Mouse (Mus musculus): Measurements from ENCODE around the gene Alg12.

Gene Alg12

GRCm38 (mm10) chr15:88854969-88855830 lies 36.1 kb upstream of the Alg12 start:
- DNase-seq (ENCODE audit: extremely low spot score) = no peak

- no peak for DNase-seq (ENCODE audit: extremely low spot score)
These were observed 35.2 kb upstream of the Alg12 start for GRCm38 (mm10) chr15:88854119-88854968.

- DNase-seq (ENCODE audit: extremely low spot score) = no peak
These were observed 34.0 kb upstream of the Alg12 start for GRCm38 (mm10) chr15:88853106-88853505.

DNA sequence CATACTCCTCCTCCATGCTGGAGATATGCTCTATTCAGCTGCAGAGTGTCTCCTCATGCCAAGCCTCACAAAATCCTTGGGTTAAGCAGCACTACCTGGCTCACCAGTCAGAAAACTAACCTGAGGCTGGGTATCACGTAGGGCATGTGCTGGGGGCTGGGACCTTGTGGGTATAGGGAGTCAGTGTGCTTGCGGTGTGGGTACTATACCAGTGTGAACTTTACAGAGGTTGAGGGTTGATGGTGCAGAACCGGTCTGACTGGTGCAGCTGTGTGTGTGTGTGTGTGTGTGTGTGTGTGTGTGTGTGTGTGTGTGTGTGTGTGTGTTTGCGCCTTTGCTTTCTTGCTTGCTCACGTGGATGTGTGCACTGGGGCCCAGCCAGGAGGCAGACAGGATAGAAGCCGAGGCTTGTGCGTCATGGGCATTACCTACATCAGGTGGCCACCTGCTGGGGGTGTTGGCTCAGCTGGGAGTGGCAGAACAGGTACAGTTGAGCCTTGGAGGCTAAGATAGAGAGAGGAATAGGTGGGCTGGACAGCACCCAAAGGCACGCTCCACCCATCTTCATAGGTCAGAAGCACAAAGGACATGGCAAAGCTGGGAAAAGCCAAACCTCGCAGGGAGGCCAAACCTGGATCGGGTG lies 32.5 kb upstream of the Alg12 start:
- DNase-seq (ENCODE audit: extremely low spot score) = no peak

DNA sequence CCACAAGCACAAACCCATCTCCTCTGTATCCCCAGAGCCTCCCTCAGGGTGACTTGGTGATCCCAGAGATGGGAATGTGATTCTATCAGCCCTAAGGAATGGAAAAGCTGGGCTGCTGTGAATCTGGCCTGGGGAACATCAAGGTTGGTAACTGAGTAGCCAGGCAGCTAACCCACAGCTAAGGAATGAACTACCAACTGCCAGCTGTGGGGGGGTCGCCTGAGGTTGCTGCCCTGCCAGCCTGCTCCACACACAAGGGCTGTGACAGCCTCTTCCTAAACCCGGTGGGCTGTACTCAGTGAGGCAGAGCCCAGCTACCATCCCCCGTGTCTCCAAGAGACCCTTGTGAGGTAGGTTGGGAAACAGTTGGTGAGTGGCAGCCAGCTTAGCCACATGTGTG lies 32.0 kb upstream of the Alg12 start:
- no peak for DNase-seq (ENCODE audit: extremely low spot score)

DNA sequence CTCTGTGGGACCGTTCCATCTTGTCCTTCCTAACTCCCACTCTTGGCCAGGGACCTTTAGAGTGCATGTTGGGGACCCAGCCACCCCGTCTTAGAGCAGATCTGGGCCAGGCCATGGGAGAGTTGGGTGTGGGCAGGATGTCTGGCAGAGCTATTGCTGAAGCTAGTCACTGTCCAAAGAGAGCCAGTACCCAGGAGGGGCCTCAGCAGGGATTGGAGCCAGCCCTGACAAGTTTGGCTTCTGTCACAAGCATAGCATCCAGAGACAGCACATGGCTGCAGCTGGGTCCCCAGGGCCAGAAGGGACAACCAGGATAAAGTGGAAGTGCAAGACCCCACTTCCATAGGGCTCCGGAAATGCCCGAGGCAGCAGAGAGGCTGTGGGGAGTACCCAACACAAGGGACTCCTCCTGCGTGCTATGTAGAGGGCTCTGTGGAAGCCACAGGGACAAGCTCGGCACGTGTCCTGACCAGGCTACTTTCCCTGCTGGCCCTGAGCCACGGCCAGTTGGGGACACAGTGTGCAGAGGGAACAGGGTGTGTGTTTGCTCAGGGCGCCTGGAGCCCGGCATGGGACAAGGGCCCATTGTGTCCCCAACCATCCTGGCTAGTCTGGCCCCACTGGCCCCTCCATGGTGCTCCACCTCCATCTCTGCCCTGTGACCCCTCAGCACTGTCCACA lies 31.2 kb upstream of the Alg12 start:
- no peak for DNase-seq (ENCODE audit: extremely low spot score)

GRCm38 (mm10) chr15:88849621-88850020 lies 30.5 kb upstream of the Alg12 start:
- DNase-seq (ENCODE audit: extremely low spot score) = no peak

DNA sequence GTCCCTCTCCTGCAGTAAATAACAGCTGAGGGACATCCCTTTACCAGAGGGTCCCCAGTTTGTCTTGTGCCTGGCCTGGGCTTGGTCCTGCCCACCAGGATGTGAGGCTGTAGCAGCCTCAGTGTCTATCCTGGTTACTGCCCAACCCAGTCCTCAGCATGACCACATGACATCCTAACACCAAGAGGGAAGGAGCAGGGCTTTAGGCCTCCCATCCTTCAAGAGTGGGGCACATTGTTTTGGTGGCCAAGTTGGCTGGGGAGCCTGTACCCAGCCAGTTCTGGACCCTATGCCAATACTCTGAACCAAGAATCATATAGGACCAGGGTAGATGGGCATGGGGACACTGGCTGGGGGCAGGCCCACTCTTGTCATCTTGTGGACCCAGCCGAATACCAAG lies 29.5 kb upstream of the Alg12 start:
- DNase-seq (ENCODE audit: extremely low spot score) = no peak

GRCm38 (mm10) chr15:88844966-88845365 lies 25.8 kb upstream of the Alg12 start:
- no peak for DNase-seq (ENCODE audit: extremely low spot score)

GRCm38 (mm10) chr15:88843486-88844097 lies 24.5 kb upstream of the Alg12 start:
- no peak for DNase-seq (ENCODE audit: extremely low spot score)

GRCm38 (mm10) chr15:88842300-88842673 lies 23.2 kb upstream of the Alg12 start:
- no peak for DNase-seq (ENCODE audit: extremely low spot score)

- DNase-seq (ENCODE audit: extremely low spot score) = no peak
These were observed 22.6 kb upstream of the Alg12 start for GRCm38 (mm10) chr15:88841580-88842299.

DNA sequence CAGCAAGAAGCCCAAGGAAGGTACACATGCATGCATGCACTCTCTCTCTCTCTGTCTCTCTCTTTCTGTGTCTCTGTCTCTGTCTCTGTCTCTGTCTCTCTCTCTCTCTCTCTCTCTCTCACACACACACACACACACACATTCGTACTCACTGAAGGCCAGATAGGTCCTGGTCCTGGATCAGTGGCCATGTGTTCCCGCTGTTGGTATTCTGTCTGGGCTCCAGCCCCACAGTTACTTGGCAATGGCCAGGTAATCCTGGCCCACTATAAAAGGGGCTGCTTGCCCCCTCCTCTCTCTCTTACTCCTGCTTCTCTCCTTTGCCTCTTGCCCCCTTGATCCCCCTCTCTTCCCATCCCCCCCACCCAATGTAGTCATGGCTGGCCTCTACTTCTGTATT lies 22.0 kb upstream of the Alg12 start:
- no peak for DNase-seq (ENCODE audit: extremely low spot score)

DNA sequence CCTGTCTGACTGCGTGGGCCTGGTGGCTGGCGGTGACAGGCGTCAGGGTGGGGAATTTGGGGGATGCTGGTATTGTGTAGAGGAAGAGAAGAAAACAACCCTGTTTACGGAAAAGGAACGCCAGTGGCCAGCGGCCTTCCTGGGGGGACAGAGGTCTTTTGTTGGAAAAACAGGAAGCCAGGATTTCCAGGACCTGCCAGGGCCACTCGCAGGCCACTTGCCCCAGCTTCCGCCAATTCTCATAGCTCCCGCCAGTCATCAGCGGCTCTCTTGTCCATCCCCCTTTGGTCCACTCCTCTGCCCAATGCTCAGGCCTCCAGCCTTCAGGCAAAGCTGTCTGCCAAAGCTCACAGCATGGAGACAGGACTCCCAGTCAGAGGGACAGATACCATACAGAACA lies 21.0 kb upstream of the Alg12 start:
- no peak for DNase-seq (ENCODE audit: extremely low spot score)

GRCm38 (mm10) chr15:88839271-88839670 lies 20.2 kb upstream of the Alg12 start:
- DNase-seq (ENCODE audit: extremely low spot score) = peak; percentile 52

DNA sequence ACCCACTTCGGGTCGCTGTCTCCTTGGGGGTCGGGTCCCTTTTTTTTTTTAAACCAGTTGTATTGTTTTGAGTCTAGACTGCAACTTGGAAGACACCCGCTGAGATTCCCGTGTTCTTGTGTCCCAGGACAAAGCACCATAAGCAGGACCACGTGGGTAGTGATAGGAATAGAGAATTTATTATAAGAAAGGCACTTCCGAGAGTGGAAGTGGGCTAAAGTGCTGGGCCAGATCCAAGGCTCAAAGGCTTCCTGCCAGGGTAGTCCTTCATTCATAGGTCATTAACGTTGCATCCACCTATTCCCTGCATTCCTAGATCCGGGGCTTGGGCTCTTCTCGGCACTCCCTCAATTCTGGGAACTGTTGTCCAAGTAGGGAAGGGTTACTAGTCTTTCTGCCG lies 18.9 kb upstream of the Alg12 start:
- DNase-seq (ENCODE audit: extremely low spot score) = no peak

DNA sequence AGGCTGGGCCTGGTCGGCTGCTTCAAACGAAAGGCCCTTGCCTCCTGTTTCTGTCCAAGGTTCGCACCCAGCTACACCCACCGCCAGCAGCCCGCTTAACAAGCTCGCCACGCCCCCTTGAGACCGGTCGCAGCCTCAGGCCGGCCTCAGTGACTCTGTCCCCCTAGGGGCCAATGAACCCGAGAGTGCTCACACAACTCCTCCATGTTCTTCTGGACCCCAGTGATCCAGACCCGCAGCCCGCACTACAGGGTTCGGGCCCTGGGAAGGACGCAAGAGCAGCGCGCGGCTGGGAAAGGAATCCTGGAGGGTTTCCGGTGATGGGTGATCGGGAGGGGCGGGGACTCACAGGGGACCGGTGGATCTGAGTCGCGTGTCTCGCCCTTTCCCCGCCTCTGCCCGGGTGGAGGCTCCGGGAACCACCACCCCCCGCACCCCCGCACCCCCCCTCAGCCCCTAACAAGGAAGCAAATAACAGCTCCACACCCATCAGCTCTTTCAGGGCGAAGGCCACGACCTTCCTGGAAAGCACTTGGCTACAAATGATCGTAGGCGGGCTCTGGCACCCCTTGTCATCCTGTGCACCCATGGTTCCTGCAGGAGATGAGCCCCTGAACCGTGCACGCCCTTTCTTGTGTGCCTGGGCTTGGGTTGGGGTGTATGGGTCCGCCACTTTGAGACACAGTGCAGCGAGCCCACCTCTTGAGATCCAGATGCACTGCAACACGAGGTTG lies 18.2 kb upstream of the Alg12 start:
- peak; percentile 80 for DNase-seq (ENCODE audit: extremely low spot score)

GRCm38 (mm10) chr15:88836571-88836970 lies 17.5 kb upstream of the Alg12 start:
- DNase-seq (ENCODE audit: extremely low spot score) = no peak

DNA sequence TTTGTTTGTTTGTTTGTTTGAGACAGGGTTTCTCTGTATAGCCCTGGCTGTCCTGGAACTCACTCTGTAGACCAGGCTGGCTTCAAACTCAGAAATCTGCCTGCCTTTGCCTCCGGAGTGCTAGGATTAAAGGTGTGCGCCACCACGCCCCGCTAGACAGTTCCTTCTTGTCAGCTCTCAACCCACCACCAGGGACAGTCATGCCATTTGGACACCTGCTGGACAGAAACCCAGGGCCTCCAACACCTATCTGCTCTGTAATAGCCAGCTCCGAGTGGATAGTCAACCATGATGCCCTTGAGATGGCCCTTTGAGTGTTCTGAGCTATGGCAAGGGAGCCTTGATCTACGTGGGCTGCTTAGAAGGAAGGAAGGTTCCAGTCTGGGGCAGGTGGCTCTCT lies 16.9 kb upstream of the Alg12 start:
- no peak for DNase-seq (ENCODE audit: extremely low spot score)

- DNase-seq (ENCODE audit: extremely low spot score) = no peak
These were observed 13.4 kb upstream of the Alg12 start for GRCm38 (mm10) chr15:88832536-88832935.
